Mouse (Mus musculus) frontal cortex, postnatal 36 days (tissue): ENCODE measurements around the gene Saa1.

Experiments used
- DNase-seq, 2 experiments: peaks; one replicate each; pipeline ENCODE4 v3.0.0; 2022; ENCODE audit warnings: low spot score in 2 of 2

The Saa1 gene

GRCm38 (mm10) chr7:46718591-46719270 lies 24.0 kb downstream of the Saa1 start:
- peak in 1 of 2 experiments; percentile 6 for DNase-seq

DNA sequence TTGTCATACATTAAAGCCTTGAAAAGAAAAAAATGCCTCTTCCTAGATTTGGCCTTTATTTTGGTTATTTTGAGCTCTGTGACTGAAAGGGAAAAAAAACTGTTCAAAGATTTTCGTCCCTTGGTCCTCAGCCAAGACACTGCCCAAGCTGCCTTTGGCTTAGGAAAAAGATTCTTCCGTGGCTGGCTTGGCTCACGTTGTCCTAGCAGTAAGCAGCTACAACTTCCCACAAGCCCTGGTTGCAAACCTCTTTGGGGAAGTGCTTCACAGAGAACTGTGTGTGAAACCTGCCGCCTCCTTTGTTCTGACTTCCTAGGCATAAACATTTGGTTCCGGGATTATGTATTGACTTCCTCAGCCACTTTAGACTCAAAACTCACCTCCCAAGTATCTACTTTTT lies 25.9 kb downstream of the Saa1 start:
- DNase-seq, result peak in 1 of 2 experiments; percentile 14

DNA sequence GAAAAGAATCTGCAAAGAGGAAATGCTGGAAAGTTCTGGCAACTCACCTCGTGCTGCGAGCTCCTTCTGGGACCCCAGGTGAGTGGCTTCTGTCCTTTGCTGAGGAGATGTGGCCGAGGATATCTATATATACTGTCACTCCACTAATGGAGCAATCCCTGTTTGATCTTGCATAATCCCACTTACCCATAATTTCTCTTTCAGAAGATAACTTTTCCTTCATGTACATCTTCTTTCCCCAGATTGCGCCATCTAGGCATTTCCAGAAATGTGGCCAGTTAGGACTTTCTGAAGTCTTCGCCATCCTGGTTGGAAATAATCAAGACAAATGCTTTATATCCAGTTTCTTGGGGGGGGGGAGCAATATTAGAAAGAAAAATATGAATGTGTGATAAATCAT lies 27.2 kb downstream of the Saa1 start, which contains the start of gene Saa3:
Saa3 (minus strand) TSS at position 101 of the 400 bp plus-strand sequence.
- DNase-seq, result no peak

DNA sequence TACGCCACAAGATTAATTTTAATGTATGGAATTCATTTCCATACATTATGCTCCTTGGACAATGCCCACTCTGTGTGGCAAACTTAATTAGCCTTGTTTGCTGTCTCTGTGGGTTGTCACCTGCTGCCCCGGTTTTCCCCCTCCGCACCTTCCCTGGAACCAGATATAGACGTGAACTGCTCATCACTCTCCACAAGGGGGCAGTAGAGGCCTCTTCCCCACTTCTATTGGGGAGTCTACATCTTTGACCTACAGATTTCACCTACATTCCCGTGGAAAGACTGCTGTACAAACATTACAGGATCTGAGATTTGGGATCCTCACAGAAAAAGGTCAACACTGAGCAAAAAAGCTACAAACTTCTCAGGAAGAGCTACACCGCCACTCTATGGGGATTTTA lies 28.3 kb downstream of the Saa1 start:
- DNase-seq, result peak; percentile 38 to 59

- no peak for DNase-seq
These were observed 30.5 kb downstream of the Saa1 start for GRCm38 (mm10) chr7:46712250-46712649.

GRCm38 (mm10) chr7:46710390-46710844 lies 32.4 kb downstream of the Saa1 start, which contains the start of gene Saal1:
TSS of gene Saal1 (minus strand) at chr7:46710680.
- peak; percentile 78 to 83 for DNase-seq

GRCm38 (mm10) chr7:46700521-46701025 lies 42.2 kb downstream of the Saa1 start:
- no peak for DNase-seq

- no peak for DNase-seq
These were observed 46.0 kb downstream of the Saa1 start for GRCm38 (mm10) chr7:46696754-46697153.
